Mouse (Mus musculus): ENCODE results near the gene Aloxe3. TPM values are rescaled to one million over a fixed set of nuclear protein-coding genes. Genes with fewer than 3 reads are reported as not detected.

Gene Aloxe3
- polyA plus RNA-seq, 1 experiment from 2014 or later = not detected

DNA sequence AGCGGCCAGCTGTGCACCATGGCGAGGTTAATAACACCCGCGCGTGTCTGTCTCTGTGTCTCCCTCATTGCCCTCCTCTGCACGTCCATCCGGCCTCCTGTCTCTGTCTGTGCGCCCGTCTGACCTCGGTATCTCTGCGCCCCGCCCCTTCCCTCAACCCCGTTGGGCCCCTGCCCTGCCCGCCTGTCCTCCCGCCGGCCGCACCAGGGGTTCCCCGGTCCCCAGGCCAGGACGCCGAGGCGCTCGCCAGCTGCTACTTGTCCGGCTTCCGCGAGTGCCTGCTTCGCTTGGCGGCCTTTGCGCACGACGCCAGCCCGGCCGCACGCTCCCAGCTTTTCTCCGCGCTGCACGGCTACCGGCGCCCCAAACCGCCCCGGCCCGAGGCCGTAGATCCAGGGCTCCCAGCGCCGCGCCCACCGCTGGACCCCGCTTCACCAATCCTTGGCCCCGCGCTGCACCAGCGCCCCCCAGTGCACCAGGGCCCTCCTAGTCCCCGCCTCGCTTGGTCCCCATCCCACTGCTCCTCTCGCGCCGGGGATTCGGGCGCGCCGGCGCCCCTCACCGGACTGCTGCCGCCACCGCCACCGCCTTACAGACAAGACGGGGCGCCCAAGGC lies 3.3 kb upstream of the Aloxe3 start, which contains the start of gene 9130213A22Rik:
Gene 9130213A22Rik, minus strand, starts transcription at position 254 of the 616 bp plus-strand sequence.
- peak within 1 kb of the TSS; percentile 57 for H3K27ac ChIP-seq
- peak within 1 kb of the TSS; percentile 71 for H3K4me2 ChIP-seq
- H3K36me3 ChIP-seq (ENCODE audit: poor library complexity, severe bottlenecking) = no peaks in the 10 kb centered on the region
- H3K27me3 ChIP-seq = peaks cover 19% of the 10 kb centered on the region
- H3K9me3 ChIP-seq (replicated peaks) = no peaks in the 10 kb centered on the region
- H3K4me1 ChIP-seq = peaks cover 50% of the 10 kb centered on the region
- peak; percentile 66 for ATAC-seq
- 1% methylated on average over 63 of the region's 66 CpGs for WGBS
- H3K9ac ChIP-seq = peak within 1 kb of the TSS; percentile 79
- H3K4me3 ChIP-seq = peak within 1 kb of the TSS; percentile 75

DNA sequence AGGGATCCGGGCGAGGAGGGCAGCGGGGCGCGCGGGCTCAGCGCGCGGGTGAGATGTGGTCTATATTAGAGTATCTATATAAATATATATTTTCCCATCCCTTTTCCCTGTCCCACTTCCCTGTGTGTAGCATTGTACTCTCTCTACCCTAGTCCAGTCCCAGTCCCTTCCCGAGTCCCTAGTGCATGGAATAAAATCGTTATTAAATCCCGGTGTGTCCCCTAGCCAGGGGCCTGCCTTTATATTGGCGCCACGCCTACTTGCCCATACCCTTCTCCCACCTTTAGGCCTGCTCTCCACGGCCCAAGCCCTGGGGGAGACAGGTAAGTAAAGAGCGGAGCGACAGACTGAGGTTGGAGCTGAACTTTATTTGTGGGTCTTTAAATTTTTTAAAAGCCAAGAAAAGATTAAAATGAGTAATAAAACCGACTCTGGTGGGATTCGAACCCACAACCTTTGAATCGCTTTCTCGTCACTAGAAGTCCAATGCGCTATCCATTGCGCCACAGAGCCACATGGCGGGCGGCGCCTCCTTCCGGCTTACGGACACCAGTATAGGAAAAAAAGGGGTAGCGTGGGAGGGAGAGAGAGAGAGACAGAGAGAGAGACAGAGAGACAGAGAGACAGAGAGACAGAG lies 2.5 kb upstream of the Aloxe3 start:
- Histone ChIP-seq H3K9me3 (replicated peaks) (no peaks in the 10 kb centered on the region), H3K4me3 (peak overlapping the region; percentile 75), H3K36me3 (ENCODE audit: poor library complexity, severe bottlenecking) (no peaks in the 10 kb centered on the region), H3K4me2 (peak overlapping the region; percentile 71), H3K27ac (peak overlapping the region; percentile 57), H3K9ac (peak overlapping the region; percentile 79), H3K27me3 (peaks cover 21% of the 10 kb centered on the region), H3K4me1 (peaks cover 48% of the 10 kb centered on the region)
- ATAC-seq = peak; percentile 9; the same call in 1 of the 2 replicates
- under 1% methylated on average over 29 of the region's 29 CpGs for WGBS

DNA sequence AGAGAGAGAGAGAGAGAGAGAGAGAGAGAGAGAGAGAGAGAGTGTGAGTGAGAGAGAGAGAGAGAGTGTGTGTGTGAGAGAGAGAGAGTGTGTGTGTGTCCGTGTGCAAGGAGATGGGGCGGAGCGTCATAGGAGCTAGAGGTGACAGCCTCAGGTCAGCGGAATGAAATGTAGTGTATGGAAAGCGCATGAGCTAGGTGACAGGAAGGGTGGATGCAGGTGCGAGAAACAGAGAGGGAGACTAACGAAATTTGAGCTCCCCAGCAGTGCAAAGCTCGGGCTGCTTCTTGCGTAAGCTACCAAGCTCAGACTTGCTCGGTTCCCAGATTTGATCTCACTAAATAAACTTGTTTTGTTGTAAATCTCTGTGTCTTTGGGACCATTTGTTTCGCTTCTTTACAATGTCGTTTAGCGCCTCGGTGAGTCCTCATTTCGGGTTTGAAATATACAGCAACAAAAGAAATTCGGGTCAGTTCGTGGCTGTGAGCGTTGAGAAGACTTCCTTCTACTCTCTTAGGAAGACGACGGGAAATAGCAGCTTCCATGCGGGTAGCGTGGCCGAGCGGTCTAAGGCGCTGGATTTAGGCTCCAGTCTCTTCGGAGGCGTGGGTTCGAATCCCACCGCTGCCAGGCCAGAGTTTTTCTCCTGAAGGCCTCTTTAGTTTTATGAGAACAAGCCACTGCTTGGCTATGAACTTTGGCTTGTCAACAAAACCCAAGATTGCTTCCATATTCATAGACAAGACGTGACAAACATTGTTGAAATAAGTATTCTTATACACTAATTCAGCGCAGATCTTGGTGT lies 1.8 kb upstream of the Aloxe3 start:
- peak overlapping the region; percentile 66 for H3K9ac ChIP-seq
- H3K4me2 ChIP-seq = peak overlapping the region; percentile 71
- H3K27me3 ChIP-seq = peaks cover 24% of the 10 kb centered on the region
- no peaks in the 10 kb centered on the region for H3K36me3 ChIP-seq (ENCODE audit: poor library complexity, severe bottlenecking)
- H3K4me3 ChIP-seq = peak overlapping the region; percentile 75
- ATAC-seq = peak; percentile 73
- peaks cover 47% of the 10 kb centered on the region for H3K4me1 ChIP-seq
- peak overlapping the region; percentile 65 for H3K27ac ChIP-seq
- under 1% methylated on average over 31 of the region's 31 CpGs for WGBS
- H3K9me3 ChIP-seq (replicated peaks) = no peaks in the 10 kb centered on the region

DNA sequence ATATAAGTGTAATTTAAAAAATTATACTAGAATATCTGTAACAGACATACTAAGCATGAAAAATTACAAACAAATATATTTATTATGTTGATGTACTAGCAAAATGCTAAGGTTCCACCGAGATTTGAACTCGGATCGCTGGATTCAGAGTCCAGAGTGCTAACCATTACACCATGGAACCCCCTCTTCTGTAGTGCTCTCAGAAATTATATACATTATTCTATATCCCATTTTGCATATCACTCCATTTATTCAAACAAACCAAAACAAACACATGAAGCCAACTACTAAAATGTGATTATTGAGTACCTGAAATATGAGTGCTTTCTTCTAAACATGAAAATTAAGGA lies 1.2 kb upstream of the Aloxe3 start:
- peaks cover 24% of the 10 kb centered on the region for H3K27me3 ChIP-seq
- ATAC-seq = peak; percentile 61

DNA sequence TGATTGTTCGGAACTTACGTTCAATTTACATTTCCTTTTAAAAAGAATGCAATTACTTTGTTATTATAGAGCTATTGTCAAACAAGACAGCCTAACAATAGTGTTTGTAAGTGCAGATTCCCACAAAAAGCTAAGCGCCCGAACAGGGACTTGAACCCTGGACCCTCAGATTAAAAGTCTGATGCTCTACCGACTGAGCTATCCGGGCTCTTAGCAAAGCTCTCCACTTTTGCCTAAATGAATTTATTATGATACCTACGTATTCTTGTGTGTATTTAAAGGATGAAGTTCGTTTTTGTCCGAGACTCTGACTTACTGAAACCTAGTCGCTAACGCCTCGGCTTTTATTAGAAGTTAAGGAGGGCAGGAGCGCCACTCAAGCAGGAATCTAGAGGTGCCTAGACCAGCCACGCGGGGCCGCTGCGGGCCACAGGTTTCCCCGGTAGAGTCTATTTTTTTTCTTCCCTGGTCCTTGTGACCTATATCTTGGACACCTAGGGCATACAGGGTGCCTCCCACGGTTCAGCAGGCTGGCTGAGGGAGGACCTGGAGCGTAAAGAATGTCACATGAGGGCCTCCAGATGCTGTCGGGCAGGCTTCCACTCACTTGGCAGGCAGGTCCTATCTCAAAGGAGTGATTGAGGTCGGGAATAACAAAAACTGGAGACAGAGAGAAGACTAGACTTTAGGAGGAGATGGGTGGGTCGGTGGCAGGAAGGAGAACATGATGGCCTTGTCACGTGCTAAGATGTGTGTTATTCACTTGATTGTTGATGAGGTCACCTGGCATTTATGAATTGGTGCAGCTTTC lies 450 bp upstream of the Aloxe3 start:
- under 1% methylated on average over 24 of the region's 24 CpGs for WGBS
- peak overlapping the region; percentile 65 for H3K4me3 ChIP-seq
- H3K27me3 ChIP-seq = peaks cover 25% of the 10 kb centered on the region
- no peaks in the 10 kb centered on the region for H3K36me3 ChIP-seq (ENCODE audit: poor library complexity, severe bottlenecking)
- H3K4me2 ChIP-seq = peak overlapping the region; percentile 74
- peak overlapping the region; percentile 65 for H3K9ac ChIP-seq
- H3K27ac ChIP-seq = no peak overlapping the region
- peak; percentile 44 for ATAC-seq
- peaks cover 33% of the 10 kb centered on the region for H3K4me1 ChIP-seq
- no peaks in the 10 kb centered on the region for H3K9me3 ChIP-seq (replicated peaks)

More for the DNA sequence above, 1.2 kb upstream of the Aloxe3 start:
- H3K9ac ChIP-seq = no peak overlapping the region
- peaks cover 41% of the 10 kb centered on the region for H3K4me1 ChIP-seq
- 0% methylated on average over 3 of the region's 3 CpGs for WGBS
- no peak overlapping the region for H3K27ac ChIP-seq
- peak overlapping the region; percentile 71; the same call in 1 of the 2 replicates for H3K4me2 ChIP-seq
- no peaks in the 10 kb centered on the region for H3K9me3 ChIP-seq (replicated peaks)
- H3K36me3 ChIP-seq (ENCODE audit: poor library complexity, severe bottlenecking) = no peaks in the 10 kb centered on the region
- H3K4me3 ChIP-seq = peak overlapping the region; percentile 75; the same call in 1 of the 2 replicates

DNA sequence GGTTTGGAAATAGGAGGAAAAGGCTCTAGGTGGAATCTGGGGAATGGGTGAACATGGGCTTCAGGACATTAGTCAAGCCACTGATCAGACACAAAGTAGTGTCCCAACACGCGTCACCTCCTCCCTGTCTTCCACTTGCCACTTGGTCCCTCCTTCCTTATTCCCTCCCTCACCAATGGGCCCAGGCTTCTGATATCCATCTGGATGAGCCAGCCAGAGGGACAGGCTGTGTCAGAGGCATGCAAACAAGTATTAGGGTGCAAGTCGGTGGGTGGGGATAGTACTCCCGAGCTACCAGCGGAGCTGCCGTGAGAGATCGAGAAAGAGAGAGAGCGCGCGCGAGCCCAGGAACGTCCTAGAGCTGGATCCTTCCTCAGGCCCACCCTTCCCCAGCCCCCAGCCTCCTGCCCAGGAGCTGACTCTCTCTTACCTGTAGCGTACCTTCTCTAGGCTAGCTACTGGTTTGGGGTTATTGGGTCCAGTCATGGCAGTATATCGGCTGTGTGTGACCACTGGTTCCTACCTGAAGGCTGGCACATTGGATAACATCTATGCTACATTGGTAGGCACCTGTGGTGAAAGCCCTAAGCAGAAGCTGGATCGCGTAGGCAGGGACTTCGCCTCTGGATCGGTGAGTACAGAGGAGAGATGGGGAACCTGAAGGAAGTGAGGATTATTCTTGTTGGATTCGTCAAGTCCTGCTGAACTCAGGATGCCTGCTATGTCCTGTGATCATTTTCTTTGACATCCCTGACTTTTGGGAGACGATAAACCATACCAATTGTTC lies 416 bp downstream of the Aloxe3 start:
- no peak overlapping the region for H3K27ac ChIP-seq
- peaks cover 25% of the 10 kb centered on the region for H3K4me1 ChIP-seq
- peak overlapping the region; percentile 74 for H3K4me2 ChIP-seq
- H3K36me3 ChIP-seq (ENCODE audit: poor library complexity, severe bottlenecking) = no peaks in the 10 kb centered on the region
- peaks cover 16% of the 10 kb centered on the region for H3K27me3 ChIP-seq
- no peaks in the 10 kb centered on the region for H3K9me3 ChIP-seq (replicated peaks)
- 8% methylated on average over 20 of the region's 20 CpGs for WGBS
- peak overlapping the region; percentile 65 for H3K9ac ChIP-seq
- no peak for ATAC-seq
- peak overlapping the region; percentile 65 for H3K4me3 ChIP-seq

DNA sequence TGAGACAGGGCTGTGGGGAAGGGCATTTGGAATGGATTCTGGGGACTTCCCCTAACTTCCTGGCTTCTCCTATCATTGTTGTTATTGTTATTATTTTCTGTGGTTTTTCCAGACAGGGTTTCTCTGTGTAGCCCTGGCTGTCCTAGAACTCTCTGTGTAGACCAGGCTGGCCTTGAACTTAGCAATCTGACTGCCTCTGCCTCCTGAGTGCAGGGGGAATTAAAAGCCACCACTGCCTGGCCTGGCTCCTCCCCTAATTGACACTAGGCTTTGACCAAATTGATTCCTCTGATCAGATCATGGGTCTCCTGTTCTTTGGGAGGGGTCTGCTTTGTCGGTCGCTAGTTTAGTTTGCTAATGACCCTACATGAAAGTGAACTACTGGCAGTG lies 1.0 kb downstream of the Aloxe3 start:
- WGBS = 53% methylated on average over 2 of the region's 2 CpGs
- H3K4me1 ChIP-seq = peaks cover 19% of the 10 kb centered on the region
- H3K4me3 ChIP-seq = peak overlapping the region; percentile 65
- ATAC-seq = no peak
- H3K9me3 ChIP-seq (replicated peaks) = no peaks in the 10 kb centered on the region
- H3K4me2 ChIP-seq = peak overlapping the region; percentile 74
- H3K27me3 ChIP-seq = peaks cover 16% of the 10 kb centered on the region
- no peak overlapping the region for H3K27ac ChIP-seq
- no peaks in the 10 kb centered on the region for H3K36me3 ChIP-seq (ENCODE audit: poor library complexity, severe bottlenecking)
- H3K9ac ChIP-seq = 0 out of 2 replicates have a peak overlapping the region, but pooled peaks have one; percentile 65

DNA sequence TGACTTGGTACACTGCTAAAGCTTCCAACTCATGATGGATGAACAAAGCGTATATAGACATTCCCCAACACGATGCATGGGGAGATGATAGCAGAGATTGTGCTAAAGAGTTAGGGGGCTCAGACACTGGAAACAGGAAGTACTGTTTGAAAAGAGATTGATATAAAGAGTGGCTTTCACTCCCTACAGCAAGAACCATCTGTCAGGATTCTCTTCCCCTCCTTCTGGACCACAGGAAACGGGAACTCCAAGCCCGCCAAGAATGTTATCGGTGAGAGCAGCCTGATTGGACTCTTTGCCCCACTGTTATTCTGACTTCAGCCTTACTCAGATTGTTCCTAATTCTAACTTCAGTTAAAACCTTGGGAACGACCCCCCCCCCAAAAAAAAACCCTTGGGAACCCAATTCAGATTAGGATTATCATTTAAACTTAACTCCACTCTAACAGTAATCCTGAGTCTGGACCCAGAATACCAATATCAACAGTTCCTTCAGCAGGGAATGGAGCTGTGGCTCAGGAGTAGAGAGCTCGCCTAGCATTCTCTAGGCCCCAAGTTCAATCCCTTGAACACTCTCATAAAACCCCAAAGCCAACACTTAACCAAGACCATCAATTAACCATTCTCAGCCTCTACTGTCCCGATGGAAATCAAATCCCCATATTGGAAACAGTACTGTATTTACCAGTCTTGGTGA lies 2.9 kb downstream of the Aloxe3 start:
- no peak for ATAC-seq
- Histone ChIP-seq H3K9me3 (replicated peaks) (no peaks in the 10 kb centered on the region), H3K36me3 (ENCODE audit: poor library complexity, severe bottlenecking) (no peaks in the 10 kb centered on the region), H3K4me3 (no peak overlapping the region), H3K9ac (no peak overlapping the region), H3K27me3 (peaks cover 16% of the 10 kb centered on the region), H3K4me2 (no peak overlapping the region), H3K27ac (no peak overlapping the region), H3K4me1 (peaks cover 14% of the 10 kb centered on the region)
- 78% methylated on average over 8 of the region's 8 CpGs for WGBS

DNA sequence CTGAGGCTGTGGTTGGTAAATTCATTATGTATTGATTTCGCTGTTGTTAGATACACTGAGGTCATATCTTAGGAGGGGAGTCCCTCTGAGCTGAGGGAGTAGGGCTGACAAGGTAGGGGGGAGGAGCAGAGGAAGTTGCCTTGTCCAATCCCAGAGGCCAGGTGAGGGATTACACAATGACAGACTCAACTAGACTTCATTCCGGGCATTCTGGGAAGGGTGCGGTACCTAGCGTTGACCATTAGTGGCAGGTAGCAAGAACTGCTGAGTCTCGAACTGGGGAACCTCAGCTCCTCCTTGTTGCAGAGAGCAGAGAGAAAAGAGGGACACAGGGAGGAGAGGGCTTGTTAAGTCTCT lies 7.8 kb downstream of the Aloxe3 start:
- H3K4me3 ChIP-seq = peak overlapping the region; percentile 47
- peaks cover 14% of the 10 kb centered on the region; the same call in 1 of the 2 replicates for H3K4me1 ChIP-seq
- H3K4me2 ChIP-seq = peak overlapping the region; percentile 73
- no peaks in the 10 kb centered on the region for H3K36me3 ChIP-seq (ENCODE audit: poor library complexity, severe bottlenecking)
- WGBS = 23% methylated on average over 5 of the region's 5 CpGs
- H3K9ac ChIP-seq = peak overlapping the region; percentile 61
- ATAC-seq = no peak
- no peak overlapping the region for H3K27ac ChIP-seq
- H3K27me3 ChIP-seq = peaks cover 3% of the 10 kb centered on the region
- no peaks in the 10 kb centered on the region for H3K9me3 ChIP-seq (replicated peaks)

DNA sequence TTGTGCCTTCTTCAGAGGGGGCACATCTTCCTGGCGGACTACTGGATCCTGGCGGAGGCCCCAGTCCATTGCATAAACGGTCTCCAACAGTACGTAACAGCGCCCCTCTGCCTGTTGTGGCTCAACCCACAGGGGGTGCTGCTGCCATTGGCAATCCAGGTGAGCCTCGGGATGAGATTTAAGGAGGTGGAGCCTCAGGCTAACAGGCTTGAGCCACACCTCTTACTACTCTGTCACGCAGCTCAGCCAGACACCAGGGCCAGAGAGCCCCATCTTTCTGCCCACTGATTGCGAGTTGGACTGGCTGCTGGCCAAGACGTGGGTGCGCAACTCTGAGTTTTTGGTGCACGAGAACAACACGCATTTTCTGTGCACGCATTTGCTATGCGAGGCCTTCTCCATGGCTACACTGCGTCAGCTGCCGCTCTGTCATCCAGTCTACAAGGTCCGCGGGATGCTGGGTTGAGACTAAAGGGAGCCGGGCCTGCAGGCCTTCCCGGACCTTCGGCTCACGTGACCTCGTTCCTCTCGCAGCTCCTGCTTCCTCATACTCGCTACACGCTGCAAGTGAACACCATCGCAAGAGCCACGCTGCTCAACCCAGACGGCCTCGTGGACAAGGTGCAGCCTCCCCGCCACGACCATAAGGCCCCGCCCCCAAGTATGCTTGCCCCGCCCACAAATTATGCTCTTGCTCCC lies 8.4 kb downstream of the Aloxe3 start:
- 2% methylated on average over 34 of the region's 34 CpGs for WGBS
- no peak overlapping the region for H3K27ac ChIP-seq

More for the DNA sequence above, 8.4 kb downstream of the Aloxe3 start:
- Histone ChIP-seq H3K9ac (peak overlapping the region; percentile 61), H3K9me3 (replicated peaks) (no peaks in the 10 kb centered on the region), H3K27me3 (peaks cover 3% of the 10 kb centered on the region), H3K4me2 (peak overlapping the region; percentile 73), H3K4me3 (peak overlapping the region; percentile 47), H3K36me3 (ENCODE audit: poor library complexity, severe bottlenecking) (no peaks in the 10 kb centered on the region), H3K4me1 (peaks cover 14% of the 10 kb centered on the region; the same call in 1 of the 2 replicates)
- peak; percentile 71 for ATAC-seq
